Mouse (Mus musculus): ENCODE data around the gene Aldh5a1.

The Aldh5a1 gene

GRCm38 (mm10) chr13:24862021-24862420 is 75.4 kb downstream of the Aldh5a1 start:
- no peak for DNase-seq

GRCm38 (mm10) chr13:24861084-24861483 is 76.4 kb downstream of the Aldh5a1 start:
- DNase-seq = no peak

GRCm38 (mm10) chr13:24859115-24859514 is 78.3 kb downstream of the Aldh5a1 start:
- DNase-seq = no peak

Data from spleen, adult 18-20 months (tissue).